ENCODE assay signal across 10 mouse cellular contexts in genomic region chr12:33045533-33046361, GRCm38 (mm10). TPM values are rescaled to one million over a fixed set of nuclear protein-coding genes. Genes with fewer than 3 reads are reported as not detected.
A peak's percentile ranks its signal among the peaks of the same experiment; 100 is the strongest.
DNase-seq lines count a peak whose midpoint lies in the region; ATAC-seq lines count a peak whose summit lies in the region.
"Had no signal": no experiment of that assay in that cellular context is flagged by ENCODE, and none has a peak within 500 bp of the region (broad histone marks: within the 10 kb centered on the region; RNA-seq: fewer than 3 reads in every experiment).

No protein-coding gene starts in this region.

- 48% methylated on average over 16 of the region's 16 CpGs for WGBS in hindbrain, embryonic 12.5 days
- WGBS in midbrain, embryonic 14.5 days = 40% methylated on average over 16 of the region's 16 CpGs

- no peak overlapping the region for H3K4me2 ChIP-seq in hindbrain, embryonic 12.5 days (replicated peaks)
- H3K4me2 ChIP-seq in midbrain, embryonic 14.5 days (ENCODE audit: low read length) = peak overlapping the region; percentile 20
- H3K4me2 ChIP-seq: limb, embryonic 12.5 days had no signal

- no peak overlapping the region for H3K4me3 ChIP-seq in hindbrain, embryonic 12.5 days
- no peak overlapping the region for H3K4me3 ChIP-seq in midbrain, embryonic 14.5 days (replicated peaks; ENCODE audit: low read depth, low read length)
- H3K4me3 ChIP-seq: limb, embryonic 12.5 days had no signal

- no peak overlapping the region for H3K9ac ChIP-seq in hindbrain, embryonic 12.5 days
- no peak overlapping the region for H3K9ac ChIP-seq in midbrain, embryonic 14.5 days (replicated peaks; ENCODE audit: low read length)
- H3K9ac ChIP-seq: limb, embryonic 12.5 days had no signal

- DNase-seq in gastrocnemius, postnatal 14 days = peak; percentile 17
- no peak for DNase-seq in gastrocnemius, postnatal 10 days
- DNase-seq in brain, adult 2 months (ENCODE audit: low read depth, low spot score) = peak; percentile 71
- DNase-seq in midbrain, embryonic 14.5 days = peak; percentile 74
- no peak for DNase-seq in cerebellum, adult 11 months
- DNase-seq in urinary bladder, adult 18-20 months (ENCODE audit: low spot score in 2 of 2) = no peak
- DNase-seq: cerebellum, adult 9-11 months had no signal

- peak; percentile 57 for ATAC-seq in hindbrain, embryonic 12.5 days (ENCODE audit: low FRiP score)
- ATAC-seq in midbrain, embryonic 14.5 days (ENCODE audit: low FRiP score, low TSS enrichment) = peak; percentile 62; the same call in 1 of the 2 replicates
- no peak for ATAC-seq in megakaryocyte-erythroid progenitor cell, adult 5-6 weeks (replicated peaks; ENCODE audit: low FRiP score, low TSS enrichment, poor library complexity, severe bottlenecking)

- no peaks in the 10 kb centered on the region for H3K36me3 ChIP-seq in hindbrain, embryonic 12.5 days
- H3K36me3 ChIP-seq in midbrain, embryonic 14.5 days (ENCODE audit: control insufficient read depth, insufficient read depth, low read length) = no peaks in the 10 kb centered on the region
- H3K36me3 ChIP-seq: limb, embryonic 12.5 days had no signal

- H3K9me3 ChIP-seq in hindbrain, embryonic 12.5 days (replicated peaks) = no peaks in the 10 kb centered on the region
- H3K9me3 ChIP-seq in midbrain, embryonic 14.5 days (ENCODE audit: control insufficient read depth, low read length) = no peaks in the 10 kb centered on the region
- H3K9me3 ChIP-seq: limb, embryonic 12.5 days had no signal

- H3K27ac ChIP-seq in hindbrain, embryonic 12.5 days = 0 out of 2 replicates have a peak overlapping the region, but pooled peaks have one; percentile 9
- peak overlapping the region; percentile 43 for H3K27ac ChIP-seq in midbrain, embryonic 14.5 days (replicated peaks; ENCODE audit: low read depth, low read length)
- H3K27ac ChIP-seq: limb, embryonic 12.5 days had no signal

- intact Hi-C loops in gastrocnemius, postnatal 14 days (cut with DNase I; ENCODE audit: low total_unique reads) = no loop called here

- no peaks in the 10 kb centered on the region for H3K27me3 ChIP-seq in hindbrain, embryonic 12.5 days
- no peaks in the 10 kb centered on the region for H3K27me3 ChIP-seq in midbrain, embryonic 14.5 days (ENCODE audit: control insufficient read depth, insufficient read depth, low read length)
- H3K27me3 ChIP-seq: limb, embryonic 12.5 days had no signal

- H3K4me1 ChIP-seq in hindbrain, embryonic 12.5 days = peaks cover 11% of the 10 kb centered on the region
- peaks cover 13% of the 10 kb centered on the region for H3K4me1 ChIP-seq in midbrain, embryonic 14.5 days (ENCODE audit: control insufficient read depth, insufficient read depth, low read length)

RNA-seq across cellular contexts. Expression of gene Cdhr3, which starts 46.9 kb away (rescaled TPM):
- total RNA-seq in gastrocnemius, postnatal 14 days (2021) = 1 to 10 TPM; 1.6 to 2.5 TPM
- 1 to 10 TPM; 2.0 to 2.6 TPM for total RNA-seq in gastrocnemius, postnatal 10 days (2021)
- polyA plus RNA-seq in hindbrain, embryonic 12.5 days (2016; fragmentation: Nextera tagmentation; extraction: Ambion mirVana) = 0.25 and 0.69 TPM in 2 replicates
- 0.08 and 0.28 TPM in 2 replicates for polyA plus RNA-seq in midbrain, embryonic 14.5 days (2014; fragmentation: Nextera tagmentation; extraction: Ambion mirVana)
- not detected in 2 replicates for total RNA-seq in megakaryocyte-erythroid progenitor cell, adult 5-6 weeks (2014; fragmentation: Nextera tagmentation)
- total RNA-seq in megakaryocyte-erythroid progenitor cell, adult 5-6 weeks (2017) = not detected in 2 replicates
- polyA plus RNA-seq: limb, embryonic 12.5 days had no signal

Comparison
In these comparisons a context has a peak if more than half of its experiments do, and no peak if none do; other contexts are left out.
1. DNase-seq: peak in gastrocnemius, postnatal 14 days (single experiment), brain, adult 2 months (single experiment) and midbrain, embryonic 14.5 days (single experiment); none in gastrocnemius, postnatal 10 days (single experiment), cerebellum, adult 11 months (single experiment) and urinary bladder, adult 18-20 months (0 of 2).